Mouse (Mus musculus) stomach, postnatal 0 days (tissue): Measurements from ENCODE around the gene Hist1h2bq. TPM values are rescaled to one million over a fixed set of nuclear protein-coding genes. Genes with fewer than 3 reads are reported as not detected.
"Not testable (repeated sequence)": the region's sequence is repeated elsewhere in the genome, so short reads cannot be mapped to it uniquely, and the experiment has no call there.

Source experiments
- ATAC-seq: fragments of 200-750 bp; cut with Nextera tagmentation; 2 replicates; pipeline ENCODE4 v1.8.0; 2017; ENCODE audit not compliant: low FRiP score, low TSS enrichment
- DNase-seq: peaks from one replicate; pipeline ENCODE4 v3.0.0-alpha.2; 2016; ENCODE audit warnings: low spot score
- H3K27ac ChIP-seq: fragments of 300-500 bp; sonication (generic); replicated peaks from 2 replicates; pipeline ENCODE4 v1.5.1; 2014; ENCODE audit warnings: mild to moderate bottlenecking, control low read depth
- H3K27me3 ChIP-seq: fragments of 300-500 bp; sonication (generic); 2 replicates; pipeline ENCODE4 v1.6.1; 2014; ENCODE audit warnings: low read length; ENCODE audit not compliant: control insufficient read depth, insufficient read depth
- H3K36me3 ChIP-seq: fragments of 300-500 bp; sonication (generic); 2 replicates; pipeline ENCODE4 v1.6.1; 2014; ENCODE audit warnings: low read length, mixed read lengths; ENCODE audit not compliant: control insufficient read depth, insufficient read depth
- H3K4me1 ChIP-seq: fragments of 300-500 bp; sonication (generic); replicated peaks from 2 replicates; pipeline ENCODE4 v1.6.1; 2014; ENCODE audit warnings: antibody characterized with exemption; ENCODE audit not compliant: control insufficient read depth, insufficient read depth
- H3K4me2 ChIP-seq: fragments of 300-500 bp; sonication (generic); replicated peaks from 2 replicates; pipeline ENCODE4 v1.6.1; 2014; ENCODE audit warnings: low read depth, mild to moderate bottlenecking, control low read depth, moderate library complexity
- H3K4me3 ChIP-seq: fragments of 300-500 bp; sonication (generic); 2 replicates; pipeline ENCODE4 v1.5.1; 2014; ENCODE audit warnings: low read depth, low read length, control low read depth
- H3K9ac ChIP-seq: fragments of 300-500 bp; sonication (generic); 2 replicates; pipeline ENCODE4 v1.6.1; 2014; ENCODE audit warnings: mild to moderate bottlenecking, low read length, control low read depth, mixed read lengths
- H3K9me3 ChIP-seq: fragments of 300-500 bp; sonication (generic); 2 replicates; pipeline ENCODE4 v1.6.1; 2016; ENCODE audit warnings: low read length; ENCODE audit not compliant: control insufficient read depth
- CTCF ChIP-seq: IDR thresholded peaks from 2 replicates; pipeline ENCODE4 v1.5.1; 2016; ENCODE audit warnings: antibody characterized with exemption, low read depth, mild to moderate bottlenecking, moderate library complexity
- EP300 ChIP-seq: optimal IDR thresholded peaks from 2 replicates; pipeline ENCODE3; 2016; ENCODE audit warnings: antibody characterized with exemption
- WGBS: fragments of 180-500 bp; shearing (Covaris S2); extraction: QIAGEN DNeasy Blood & Tissue Kit; methylation state at CpG from one replicate; pipeline ENCODE4 v1.1.7; 2014; 5-methylcytosine and 5-hydroxymethylcytosine counted together
- polyA plus RNA-seq: library from polyadenylated mRNA; unstranded; fragments of >200 nt; fragmentation: Nextera tagmentation; extraction: Ambion mirVana; gene quantifications from 2 replicates; pipeline ENCODE4 v1.2.1, GENCODE M21; 2015

The Hist1h2bq gene
- polyA plus RNA-seq, 1 experiment from 2014 or later, result 9.9 TPM

- H3K27me3 ChIP-seq, H3K4me3 ChIP-seq, H3K36me3 ChIP-seq, H3K4me1 ChIP-seq, DNase-seq, H3K9me3 ChIP-seq, H3K4me2 ChIP-seq, H3K27ac ChIP-seq, ATAC-seq, H3K9ac ChIP-seq: not testable (repeated sequence)
These were observed 12.8 kb downstream of the Hist1h2bq start for GRCm38 (mm10) chr13:21797163-21797562.

- H3K4me2 ChIP-seq, result no peak overlapping the region
- no peak for ATAC-seq
- 91% methylated on average over 7 of the region's 7 CpGs for WGBS
- DNase-seq, result no peak
- TF ChIP-seq CTCF (no peak), EP300 (no peak)
- H3K36me3 ChIP-seq, result no peaks in the 10 kb centered on the region
- no peaks in the 10 kb centered on the region for H3K9me3 ChIP-seq
- H3K27me3 ChIP-seq, result no peaks in the 10 kb centered on the region
- no peaks in the 10 kb centered on the region for H3K4me1 ChIP-seq
- H3K9ac ChIP-seq, result no peak overlapping the region
- no peak overlapping the region for H3K4me3 ChIP-seq
- no peak overlapping the region for H3K27ac ChIP-seq
These were observed 14.4 kb downstream of the Hist1h2bq start for GRCm38 (mm10) chr13:21795584-21795983.

- Histone ChIP-seq H3K9me3 (no peaks in the 10 kb centered on the region), H3K4me3 (0 out of 2 replicates have a peak overlapping the region, but pooled peaks have one; percentile 1), H3K27ac (no peak overlapping the region), H3K4me2 (peak overlapping the region; percentile 34), H3K9ac (no peak overlapping the region; the same call in 1 of the 2 replicates), H3K4me1 (no peaks in the 10 kb centered on the region), H3K36me3 (no peaks in the 10 kb centered on the region), H3K27me3 (no peaks in the 10 kb centered on the region)
- TF ChIP-seq EP300 (no peak), CTCF (no peak)
- peak; percentile 22 for DNase-seq
- WGBS, result 13% methylated on average over 16 of the region's 18 CpGs
- no peak for ATAC-seq
These were observed 19.3 kb downstream of the Hist1h2bq start for GRCm38 (mm10) chr13:21790601-21791283.

- Histone ChIP-seq H3K9me3 (no peaks in the 10 kb centered on the region), H3K27me3 (no peaks in the 10 kb centered on the region), H3K4me2 (no peak overlapping the region), H3K9ac (no peak overlapping the region), H3K4me3 (no peak overlapping the region), H3K27ac (no peak overlapping the region), H3K36me3 (no peaks in the 10 kb centered on the region), H3K4me1 (no peaks in the 10 kb centered on the region)
- no peak for ATAC-seq
- TF ChIP-seq CTCF (no peak), EP300 (no peak)
- 63% methylated on average over 6 of the region's 6 CpGs for WGBS
- DNase-seq, result no peak
These were observed 20.1 kb downstream of the Hist1h2bq start for GRCm38 (mm10) chr13:21789925-21790324.

GRCm38 (mm10) chr13:21787760-21788593, 22.0 kb downstream of the Hist1h2bq start:
- H3K4me1 ChIP-seq, result no peaks in the 10 kb centered on the region
- no peaks in the 10 kb centered on the region for H3K9me3 ChIP-seq
- ATAC-seq, result peak; percentile 50
- H3K4me3 ChIP-seq, result no peak overlapping the region
- no peak overlapping the region for H3K9ac ChIP-seq
- no peaks in the 10 kb centered on the region for H3K27me3 ChIP-seq
- WGBS, result 32% methylated on average over 13 of the region's 21 CpGs
- no peak for DNase-seq
- no peaks in the 10 kb centered on the region for H3K36me3 ChIP-seq
- peak overlapping the region; percentile 53; the same call in 1 of the 2 replicates for H3K27ac ChIP-seq
- peak overlapping the region; percentile 35 for H3K4me2 ChIP-seq
- TF ChIP-seq CTCF, result no peak
- TF ChIP-seq EP300, result no peak
